Mouse (Mus musculus) retina, postnatal 7 days (tissue): ENCODE measurements at regions not wholly inside any gene's neighbourhood (a gene's known extent, or its start where the extent isn't known, plus 50 kb on each side); places are given as distances from the start of the nearest gene placed in this dataset.

Experiments used
- DNase-seq: peaks from one replicate; pipeline ENCODE4 v3.0.0-alpha.2; 2012; ENCODE audit warnings: low read depth, low spot score

DNA sequence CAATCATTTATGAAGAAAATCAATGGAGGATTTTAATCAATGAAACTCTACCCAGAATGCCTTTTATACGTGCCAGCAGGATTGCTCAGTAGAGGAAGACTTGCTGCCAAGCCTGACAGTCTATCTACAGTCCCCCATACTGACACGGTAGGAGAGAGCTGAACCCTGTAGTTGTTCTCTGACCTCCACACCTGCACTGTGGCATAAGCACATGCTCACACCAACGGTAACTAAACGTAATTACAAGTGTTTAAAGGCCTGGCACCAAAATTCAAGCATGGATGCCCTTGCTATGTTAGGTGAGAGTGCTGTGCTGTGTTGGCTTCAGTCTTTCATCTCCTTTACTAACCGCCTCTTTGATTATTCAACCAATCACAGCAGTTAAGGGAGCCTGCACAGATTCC lies 190.8 kb downstream of the Pfkfb3 start:
- DNase-seq: no peak

DNA sequence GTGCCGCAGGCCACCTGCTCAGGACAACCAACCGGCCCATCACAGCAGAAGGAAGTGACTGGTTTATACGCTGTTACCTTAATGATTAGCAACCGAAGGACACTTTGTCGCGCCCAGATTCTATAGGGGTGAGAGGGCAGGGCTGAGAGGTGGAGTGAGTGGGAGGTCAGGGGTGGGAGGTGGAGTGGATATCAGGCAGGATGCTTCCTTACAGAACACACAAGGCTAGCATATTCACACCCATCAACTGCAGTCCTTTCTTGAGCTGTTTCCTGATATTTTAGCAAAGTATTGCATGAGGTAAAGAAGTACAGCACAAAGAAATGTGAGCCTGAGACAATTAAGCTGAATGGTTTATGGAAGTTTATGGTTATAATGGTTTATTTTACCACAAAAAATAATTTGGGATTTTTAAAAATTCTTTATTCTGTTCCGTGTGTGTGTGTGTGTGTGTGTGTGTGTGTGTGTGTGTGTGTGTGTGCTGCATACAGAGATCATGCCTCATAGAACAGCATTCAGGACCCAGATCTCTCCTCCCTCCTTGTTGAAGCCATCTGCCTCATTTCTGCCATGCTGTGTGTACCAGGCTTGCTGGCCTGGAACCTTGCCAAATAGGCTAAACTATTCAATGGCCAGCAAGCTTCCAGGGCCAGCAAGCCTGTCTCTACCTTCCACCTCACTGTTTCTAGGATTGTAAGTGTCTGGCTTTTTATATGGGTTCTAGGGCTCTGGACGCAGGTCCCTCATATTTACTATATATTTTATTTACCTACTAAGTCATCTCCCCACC lies 190.5 kb downstream of the Prkcq start:
- peak; percentile 57 for DNase-seq

DNA sequence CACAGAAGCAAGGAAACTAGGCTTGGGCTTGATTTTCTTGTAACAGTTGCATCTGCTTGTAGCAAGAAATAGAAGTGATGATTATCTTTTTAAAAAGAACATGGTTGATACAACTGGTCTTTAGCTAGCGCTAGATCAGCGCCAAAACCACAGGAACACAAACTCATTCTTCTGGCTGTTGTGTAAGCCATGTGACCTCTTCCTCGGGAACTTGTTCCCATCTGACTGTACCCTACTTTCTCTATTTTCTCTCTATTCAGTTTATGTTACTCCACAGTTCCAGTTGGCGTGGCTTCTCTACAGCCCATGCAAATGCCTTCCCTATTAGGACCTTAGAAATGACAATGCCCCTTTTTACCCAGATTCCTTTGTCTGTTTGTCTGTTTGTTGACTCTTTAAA lies 187.4 kb downstream of the Prkcq start:
- DNase-seq: no peak

DNA sequence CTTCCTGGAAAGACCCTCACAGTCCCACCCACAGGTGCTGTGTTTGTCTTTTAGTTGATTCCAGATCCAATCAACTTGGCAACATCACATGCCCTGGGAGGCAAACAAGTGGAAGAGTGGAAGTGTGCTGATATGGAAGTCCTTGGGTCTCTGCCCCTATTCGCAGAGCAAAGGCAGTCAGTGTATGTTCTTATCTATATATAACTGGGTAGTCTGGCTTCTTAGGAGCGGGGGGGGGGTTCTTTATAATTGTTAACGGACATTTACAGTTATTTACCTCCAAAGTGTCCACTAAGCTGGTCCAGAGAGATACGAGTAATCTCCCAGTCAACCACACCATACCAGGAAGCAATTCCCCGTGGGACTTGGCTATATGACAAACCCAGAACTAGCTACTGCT lies 184.8 kb downstream of the Prkcq start:
- no peak for DNase-seq

DNA sequence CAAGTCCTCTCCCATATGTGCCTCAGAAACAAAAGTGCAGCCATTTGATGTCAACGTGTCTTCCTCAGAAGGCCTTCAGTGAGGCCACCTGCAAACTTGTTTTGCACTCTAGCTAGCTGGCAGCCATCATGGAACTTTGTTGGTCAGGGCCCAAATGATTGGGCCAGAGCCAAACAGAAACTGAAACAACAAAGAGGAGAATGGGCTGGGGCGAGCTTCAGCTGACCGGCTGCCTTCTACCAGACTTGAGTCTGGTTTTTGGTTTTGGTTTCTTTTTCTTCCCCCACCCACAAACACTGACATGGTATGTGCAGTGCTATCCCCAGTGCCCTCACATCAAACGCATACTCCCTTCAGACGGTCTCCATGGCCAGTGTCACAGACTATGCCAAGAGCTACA lies 183.7 kb downstream of the Prkcq start:
- no peak for DNase-seq
